Mouse (Mus musculus) olfactory bulb, adult 2 months (tissue): ENCODE results near the gene Suv39h2. TPM values are rescaled to one million over a fixed set of nuclear protein-coding genes. Genes with fewer than 3 reads are reported as not detected.

ENCODE experiments used
- H3K27ac ChIP-seq: fragments of 200-500 bp; 2 replicates; pipeline ENCODE4 v1.5.1; 2012; ENCODE audit warnings: low read depth, low read length; ENCODE audit not compliant: insufficient read depth
- H3K4me1 ChIP-seq: fragments of 200-500 bp; 2 replicates; pipeline ENCODE4 v1.6.1; 2012; ENCODE audit warnings: low read length; ENCODE audit not compliant: control insufficient read depth, insufficient read depth
- H3K4me3 ChIP-seq: fragments of 200-500 bp; 2 replicates; pipeline ENCODE4 v1.5.1; 2012; ENCODE audit warnings: mild to moderate bottlenecking, low read depth, low read length, moderate library complexity; ENCODE audit not compliant: insufficient read depth
- CTCF ChIP-seq: fragments of 200-500 bp; IDR thresholded peaks from 2 replicates; pipeline ENCODE4 v1.5.1; 2012; ENCODE audit warnings: low read depth, mild to moderate bottlenecking, low read length, moderate library complexity; ENCODE audit not compliant: insufficient read depth
- POLR2A ChIP-seq: fragments of 200-500 bp; IDR thresholded peaks from 2 replicates; pipeline ENCODE4 v1.6.1; 2012; ENCODE audit warnings: mild to moderate bottlenecking, low read depth, low read length, moderate library complexity; ENCODE audit not compliant: insufficient read depth
- WGBS: fragments of 180-500 bp; shearing (Covaris S2); methylation state at CpG from one replicate; pipeline ENCODE4 v1.1.7; 2018; 5-methylcytosine and 5-hydroxymethylcytosine counted together
- polyA plus RNA-seq: library from polyadenylated mRNA; stranded (reverse); fragments of >200 nt; gene quantifications from 2 replicates; pipeline ENCODE4 v1.2.4, GENCODE M21; 2012; ENCODE audit warnings: low replicate concordance; ENCODE audit not compliant: missing spikeins, insufficient read depth, insufficient read length

Gene Suv39h2
- not detected in 2 replicates for polyA plus RNA-seq

DNA sequence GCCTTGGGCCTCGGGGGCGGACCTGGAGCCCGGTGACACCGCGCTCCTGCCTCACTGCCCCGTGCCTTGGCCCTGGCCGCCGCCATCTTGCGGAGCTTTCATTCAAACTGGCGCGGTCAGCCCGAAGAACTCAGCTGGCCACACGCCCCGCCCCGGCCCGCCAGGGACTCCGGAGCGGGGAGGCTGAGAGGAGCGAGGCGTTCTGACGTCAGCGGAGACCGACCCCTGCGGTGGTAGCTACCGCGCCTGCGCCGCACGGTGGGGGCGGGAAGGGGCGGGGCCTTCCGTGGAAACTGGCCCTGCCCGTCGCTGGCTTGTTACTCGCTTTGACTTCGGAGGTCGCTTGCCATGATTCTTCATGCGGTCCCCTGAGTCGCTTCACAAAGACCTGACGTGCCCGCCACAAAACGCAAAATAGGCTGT is at the start of gene Suv39h2:
Gene Suv39h2, minus strand, starts transcription at position 171 of the 423 bp plus-strand sequence.
- under 1% methylated on average over 42 of the region's 42 CpGs for WGBS
- Histone ChIP-seq H3K27ac (no peak within 1 kb of the TSS; the same call in 1 of the 2 replicates), H3K4me3 (peak within 1 kb of the TSS; percentile 80), H3K4me1 (no peaks in the 10 kb centered on the region)
- TF ChIP-seq CTCF = no peak
- peak; percentile 57 for TF ChIP-seq POLR2A

GRCm38 (mm10) chr2:3522558-3522957 is 47.7 kb upstream of the Suv39h2 start:
- WGBS = 80% methylated on average over 4 of the region's 4 CpGs
- Histone ChIP-seq H3K4me3 (no peak overlapping the region), H3K4me1 (no peaks in the 10 kb centered on the region), H3K27ac (no peak overlapping the region)
- TF ChIP-seq CTCF (no peak), POLR2A (no peak)

GRCm38 (mm10) chr2:3512552-3513454 is 38.0 kb upstream of the Suv39h2 start, which contains the start of the genes Gm45902, Hspa14 and Cdnf:
Gene Gm45902 (minus strand): TSS chr2:3512790.
Gene Hspa14 (minus strand): TSS chr2:3512814.
Gene Cdnf (plus strand): TSS chr2:3513030.
- peaks cover 6% of the 10 kb centered on the region; the same call in 1 of the 2 replicates for H3K4me1 ChIP-seq
- H3K4me3 ChIP-seq = peak within 1 kb of the TSS; percentile 93
- peak within 1 kb of the TSS; percentile 93 for H3K27ac ChIP-seq
- TF ChIP-seq CTCF = no peak
- peak; percentile 51 for TF ChIP-seq POLR2A
- WGBS = under 1% methylated on average over 60 of the region's 60 CpGs

DNA sequence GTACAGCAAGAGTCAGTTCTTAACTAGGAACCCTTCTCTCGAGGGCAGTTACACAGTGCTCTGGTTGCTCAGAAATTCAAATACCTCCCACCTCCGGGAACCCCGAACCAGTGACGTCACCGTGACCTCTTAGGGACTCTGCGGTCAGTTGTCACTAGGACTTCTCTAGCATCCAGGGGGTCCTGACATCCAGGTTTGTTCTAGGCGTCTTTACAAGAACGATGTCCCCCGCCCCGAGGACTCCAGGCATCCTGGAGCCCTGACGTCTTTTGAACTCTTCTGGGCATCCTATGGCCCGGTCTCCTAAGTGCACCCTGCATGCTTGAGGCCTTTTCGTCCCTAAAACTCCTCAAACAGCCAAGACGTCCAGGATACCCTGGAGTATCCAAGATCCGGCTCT is 37.2 kb upstream of the Suv39h2 start:
- Histone ChIP-seq H3K4me3 (peak overlapping the region; percentile 93), H3K4me1 (peaks cover 6% of the 10 kb centered on the region; the same call in 1 of the 2 replicates), H3K27ac (0 out of 2 replicates have a peak overlapping the region, but pooled peaks have one; percentile 68)
- 1% methylated on average over 15 of the region's 15 CpGs for WGBS
- no peak for TF ChIP-seq POLR2A
- TF ChIP-seq CTCF = no peak

DNA sequence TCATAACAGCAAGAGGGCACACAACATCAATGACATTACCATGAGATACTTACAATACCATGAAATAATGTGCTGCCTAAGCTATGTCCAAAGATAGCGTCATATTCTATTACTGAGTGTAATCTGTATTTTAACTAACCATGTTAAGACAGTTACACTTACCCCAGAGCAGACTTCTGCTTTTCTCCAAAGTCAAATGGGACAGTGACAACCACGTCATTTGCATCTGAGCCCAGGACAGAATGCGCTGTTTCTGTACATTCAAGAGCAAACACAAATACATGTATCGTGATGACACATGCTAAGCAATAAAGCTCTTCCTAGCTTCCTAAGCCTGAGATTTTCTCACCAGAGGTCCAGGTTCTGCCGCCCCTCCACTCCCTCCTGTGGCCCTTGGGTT is 26.1 kb upstream of the Suv39h2 start:
- no peaks in the 10 kb centered on the region for H3K4me1 ChIP-seq
- TF ChIP-seq POLR2A = no peak
- TF ChIP-seq CTCF = no peak
- no peak overlapping the region for H3K4me3 ChIP-seq
- H3K27ac ChIP-seq = no peak overlapping the region
- 98% methylated on average over 5 of the region's 5 CpGs for WGBS

- 94% methylated on average over 6 of the region's 6 CpGs for WGBS
- Histone ChIP-seq H3K4me3 (no peak overlapping the region), H3K27ac (no peak overlapping the region), H3K4me1 (no peaks in the 10 kb centered on the region)
- TF ChIP-seq POLR2A (no peak), CTCF (no peak)
Measured at GRCm38 (mm10) chr2:3499543-3499942, 24.7 kb upstream of the Suv39h2 start.

GRCm38 (mm10) chr2:3493833-3494409 is 19.1 kb upstream of the Suv39h2 start:
- TF ChIP-seq POLR2A (no peak), CTCF (no peak)
- WGBS = 88% methylated on average over 3 of the region's 3 CpGs
- Histone ChIP-seq H3K4me1 (no peaks in the 10 kb centered on the region), H3K27ac (no peak overlapping the region), H3K4me3 (no peak overlapping the region)

- Histone ChIP-seq H3K27ac (no peak overlapping the region), H3K4me1 (no peaks in the 10 kb centered on the region), H3K4me3 (no peak overlapping the region)
- 68% methylated on average over 3 of the region's 3 CpGs for WGBS
- TF ChIP-seq POLR2A = no peak
- no peak for TF ChIP-seq CTCF
Measured at GRCm38 (mm10) chr2:3489816-3490215, 15.0 kb upstream of the Suv39h2 start.

GRCm38 (mm10) chr2:3480239-3480638 is 5.4 kb upstream of the Suv39h2 start:
- no peaks in the 10 kb centered on the region for H3K4me1 ChIP-seq
- TF ChIP-seq POLR2A (no peak), CTCF (no peak)
- H3K27ac ChIP-seq = no peak overlapping the region
- H3K4me3 ChIP-seq = no peak overlapping the region
- 81% methylated on average over 3 of the region's 3 CpGs for WGBS
